In the genomic region with DNA sequence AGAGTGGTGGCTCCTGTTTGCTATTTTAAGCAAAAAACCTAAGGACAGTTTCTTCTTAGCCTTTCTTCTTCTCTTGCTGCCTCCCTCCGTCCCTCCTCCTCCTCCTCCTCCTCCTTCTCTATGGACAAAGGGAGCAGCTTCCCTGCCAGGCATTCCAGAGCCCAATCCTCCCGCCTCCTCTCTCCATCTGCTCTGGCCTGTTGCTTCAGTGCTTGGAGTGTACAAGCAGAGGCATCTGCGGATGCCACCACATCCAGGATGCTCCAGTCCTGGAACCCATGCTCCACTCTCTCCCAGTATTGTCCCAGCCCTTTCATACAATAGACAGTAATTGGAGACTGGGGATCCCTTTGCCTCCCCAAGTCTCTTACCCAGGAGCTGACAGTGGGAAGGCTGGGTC, we compare ENCODE assay signal across 8 mouse cellular contexts. TPM values are rescaled to one million over a fixed set of nuclear protein-coding genes. Genes with fewer than 3 reads are reported as not detected.
DNase-seq lines count a peak whose midpoint lies in the region; ATAC-seq and TF ChIP-seq lines count a peak whose summit lies in the region.

No protein-coding gene starts in this region.

- DNase-seq in brain, embryonic 14.5 days (ENCODE audit: low read depth) = peak; percentile 87
- DNase-seq in forebrain, postnatal 0 days = peak; percentile 63
- DNase-seq in hindbrain, embryonic 11.5 days (ENCODE audit: low spot score) = peak; percentile 69
- DNase-seq in adrenal gland, postnatal 10 days = no peak
- DNase-seq in thymus, postnatal 4 days = no peak

- TF ChIP-seq POLR2A in ES-Bruce4 (IDR thresholded peaks at IDR 0.05; ENCODE audit: insufficient read depth, low read length) = no peak
- no peak for TF ChIP-seq POLR2A in brain, embryonic 14.5 days (IDR thresholded peaks at IDR 0.05; ENCODE audit: borderline replicate concordance, extremely low read depth, insufficient read depth, insufficient read length, poor library complexity, severe bottlenecking)

- H3K9me3 ChIP-seq in ES-Bruce4 (replicated peaks; ENCODE audit: control insufficient read depth, insufficient read depth, low read length, poor library complexity, severe bottlenecking) = no peaks in the 10 kb centered on the region
- no peaks in the 10 kb centered on the region for H3K9me3 ChIP-seq in forebrain, postnatal 0 days (ENCODE audit: low read length)
- H3K9me3 ChIP-seq in hindbrain, embryonic 11.5 days (ENCODE audit: control insufficient read depth, low read length) = no peaks in the 10 kb centered on the region
- no peaks in the 10 kb centered on the region for H3K9me3 ChIP-seq in limb, embryonic 15.5 days
- H3K9me3 ChIP-seq in neural tube, embryonic 13.5 days = no peaks in the 10 kb centered on the region

- 2% methylated on average over 3 of the region's 3 CpGs for WGBS in forebrain, postnatal 0 days
- 0% methylated on average over 3 of the region's 3 CpGs for WGBS in hindbrain, embryonic 11.5 days
- 16% methylated on average over 3 of the region's 3 CpGs for WGBS in limb, embryonic 15.5 days
- 3% methylated on average over 3 of the region's 3 CpGs for WGBS in neural tube, embryonic 13.5 days

- no peak for TF ChIP-seq EP300 in ES-Bruce4 (IDR thresholded peaks at IDR 0.05; ENCODE audit: insufficient read depth, low read depth, low read length)

- peak; percentile 26 for ATAC-seq in forebrain, postnatal 0 days
- ATAC-seq in hindbrain, embryonic 11.5 days (ENCODE audit: low FRiP score) = peak; percentile 41
- ATAC-seq in limb, embryonic 15.5 days (ENCODE audit: insufficient number of reproducible peaks, low FRiP score, low TSS enrichment, low read depth) = no peak
- ATAC-seq in neural tube, embryonic 13.5 days (ENCODE audit: low read depth) = peak; percentile 21

- H3K4me1 ChIP-seq in ES-Bruce4 (ENCODE audit: control insufficient read depth, insufficient read depth, low read length) = no peaks in the 10 kb centered on the region
- peaks cover 14% of the 10 kb centered on the region for H3K4me1 ChIP-seq in forebrain, postnatal 0 days (ENCODE audit: insufficient read depth)
- peaks cover 13% of the 10 kb centered on the region for H3K4me1 ChIP-seq in hindbrain, embryonic 11.5 days (replicated peaks; ENCODE audit: control insufficient read depth, insufficient read depth, low read length)
- H3K4me1 ChIP-seq in limb, embryonic 15.5 days = peaks cover 15% of the 10 kb centered on the region
- H3K4me1 ChIP-seq in neural tube, embryonic 13.5 days (replicated peaks) = peaks cover 59% of the 10 kb centered on the region

- H3K4me3 ChIP-seq in ES-Bruce4 (ENCODE audit: low read depth, low read length) = peak overlapping the region; percentile 92
- peak overlapping the region; percentile 80 for H3K4me3 ChIP-seq in forebrain, postnatal 0 days (ENCODE audit: low read depth, low read length)
- H3K4me3 ChIP-seq in hindbrain, embryonic 11.5 days (ENCODE audit: low read depth, low read length) = peak overlapping the region; percentile 92
- peak overlapping the region; percentile 64 for H3K4me3 ChIP-seq in limb, embryonic 15.5 days
- H3K4me3 ChIP-seq in neural tube, embryonic 13.5 days = peak overlapping the region; percentile 82

- H3K27me3 ChIP-seq in ES-Bruce4 (ENCODE audit: control insufficient read depth, insufficient read depth, low read length, poor library complexity, severe bottlenecking) = no peaks in the 10 kb centered on the region
- no peaks in the 10 kb centered on the region for H3K27me3 ChIP-seq in forebrain, postnatal 0 days (ENCODE audit: insufficient read depth, low read length)
- no peaks in the 10 kb centered on the region for H3K27me3 ChIP-seq in hindbrain, embryonic 11.5 days (ENCODE audit: control insufficient read depth, insufficient read depth, low read length)
- peaks cover 5% of the 10 kb centered on the region; the same call in 1 of the 2 replicates for H3K27me3 ChIP-seq in limb, embryonic 15.5 days
- no peaks in the 10 kb centered on the region for H3K27me3 ChIP-seq in neural tube, embryonic 13.5 days

- H3K36me3 ChIP-seq in ES-Bruce4 (ENCODE audit: control insufficient read depth, insufficient read depth, low read length, poor library complexity, severe bottlenecking) = no peaks in the 10 kb centered on the region
- no peaks in the 10 kb centered on the region for H3K36me3 ChIP-seq in forebrain, postnatal 0 days (ENCODE audit: insufficient read depth)
- H3K36me3 ChIP-seq in hindbrain, embryonic 11.5 days (ENCODE audit: control insufficient read depth, insufficient read depth, low read length) = 0 out of 2 replicates have a peak, but pooled peaks cover 4% of the 10 kb centered on the region
- H3K36me3 ChIP-seq in limb, embryonic 15.5 days = no peaks in the 10 kb centered on the region
- H3K36me3 ChIP-seq in neural tube, embryonic 13.5 days = no peaks in the 10 kb centered on the region

- no peak overlapping the region for H3K27ac ChIP-seq in ES-Bruce4 (ENCODE audit: insufficient read depth, low read length)
- H3K27ac ChIP-seq in forebrain, postnatal 0 days (ENCODE audit: low read depth, low read length) = peak overlapping the region; percentile 91
- H3K27ac ChIP-seq in hindbrain, embryonic 11.5 days (ENCODE audit: low read depth, low read length) = peak overlapping the region; percentile 98
- H3K27ac ChIP-seq in limb, embryonic 15.5 days = no peak overlapping the region
- peak overlapping the region; percentile 96 for H3K27ac ChIP-seq in neural tube, embryonic 13.5 days (replicated peaks)

- peak overlapping the region; percentile 79 for H3K4me2 ChIP-seq in forebrain, postnatal 0 days (ENCODE audit: low read depth)
- peak overlapping the region; percentile 78 for H3K4me2 ChIP-seq in hindbrain, embryonic 11.5 days (replicated peaks; ENCODE audit: low read depth, low read length)
- H3K4me2 ChIP-seq in limb, embryonic 15.5 days = peak overlapping the region; percentile 94
- peak overlapping the region; percentile 77 for H3K4me2 ChIP-seq in neural tube, embryonic 13.5 days

- no peak for TF ChIP-seq CTCF in ES-Bruce4 (IDR thresholded peaks at IDR 0.05; ENCODE audit: low read depth, low read length)
- no peak for TF ChIP-seq CTCF in brain, embryonic 14.5 days (IDR thresholded peaks at IDR 0.05; ENCODE audit: borderline replicate concordance, extremely low read depth, insufficient read depth, insufficient read length)
- no peak for TF ChIP-seq CTCF in forebrain, postnatal 0 days (IDR thresholded peaks at IDR 0.05; ENCODE audit: low read depth)

- no peak overlapping the region for H3K9ac ChIP-seq in ES-Bruce4 (ENCODE audit: low read depth, poor library complexity, severe bottlenecking)
- peak overlapping the region; percentile 95 for H3K9ac ChIP-seq in forebrain, postnatal 0 days
- H3K9ac ChIP-seq in hindbrain, embryonic 11.5 days (ENCODE audit: low read depth, low read length) = peak overlapping the region; percentile 99
- no peak overlapping the region for H3K9ac ChIP-seq in limb, embryonic 15.5 days
- peak overlapping the region; percentile 96 for H3K9ac ChIP-seq in neural tube, embryonic 13.5 days

RNA-seq across cellular contexts. Expression of a gene that starts 1.1 kb away (rescaled TPM):
- polyA plus RNA-seq in ES-Bruce4 (2011; ENCODE audit: insufficient read depth, insufficient read length, low read depth, missing spikeins) = 4.0 and 5.1 TPM in 2 replicates
- polyA plus RNA-seq in brain, embryonic 14.5 days (2012; rRNA removed) = 23.5 and 50.1 TPM in 2 replicates
- 43.2 and 48.8 TPM in 2 replicates for total RNA-seq in forebrain, postnatal 0 days (2014; rRNA removed)
- polyA plus RNA-seq in forebrain, postnatal 0 days (2015; fragmentation: Nextera tagmentation; extraction: Ambion mirVana) = 20.6 and 21.2 TPM in 2 replicates
- polyA plus RNA-seq in hindbrain, embryonic 11.5 days (2014; fragmentation: Nextera tagmentation; extraction: Ambion mirVana) = 55.4 and 66.1 TPM in 2 replicates
- 7.7 and 8.0 TPM in 2 replicates for polyA plus RNA-seq in limb, embryonic 15.5 days (2015; fragmentation: Nextera tagmentation; extraction: Ambion mirVana)
- 34.2 and 35.5 TPM in 2 replicates for polyA plus RNA-seq in neural tube, embryonic 13.5 days (2015; fragmentation: Nextera tagmentation; extraction: Ambion mirVana)
- total RNA-seq in adrenal gland, postnatal 10 days (2021) = 10 to 100 TPM; 22.5 to 24.4 TPM

RNA-seq across cellular contexts. Expression of a gene that starts 39.5 kb away (rescaled TPM):
- 0.20 TPM in 1 of 2 replicates, not detected in the other for polyA plus RNA-seq in ES-Bruce4 (2011; ENCODE audit: insufficient read depth, insufficient read length, low read depth, missing spikeins)
- 1.9 and 2.8 TPM in 2 replicates for polyA plus RNA-seq in brain, embryonic 14.5 days (2012; rRNA removed)
- 3.2 and 3.5 TPM in 2 replicates for total RNA-seq in forebrain, postnatal 0 days (2014; rRNA removed)
- polyA plus RNA-seq in forebrain, postnatal 0 days (2015; fragmentation: Nextera tagmentation; extraction: Ambion mirVana) = 0.63 and 1.1 TPM in 2 replicates
- 0.60 and 1.0 TPM in 2 replicates for polyA plus RNA-seq in hindbrain, embryonic 11.5 days (2014; fragmentation: Nextera tagmentation; extraction: Ambion mirVana)
- polyA plus RNA-seq in limb, embryonic 15.5 days (2015; fragmentation: Nextera tagmentation; extraction: Ambion mirVana) = 0.47 and 0.54 TPM in 2 replicates
- polyA plus RNA-seq in neural tube, embryonic 13.5 days (2015; fragmentation: Nextera tagmentation; extraction: Ambion mirVana) = 0.54 and 0.89 TPM in 2 replicates
- 10 to 100 TPM; 15.1 to 16.1 TPM for total RNA-seq in adrenal gland, postnatal 10 days (2021)

RNA-seq across cellular contexts. Expression of a gene that starts 45.4 kb away (rescaled TPM):
- 10.2 and 17.2 TPM in 2 replicates for polyA plus RNA-seq in ES-Bruce4 (2011; ENCODE audit: insufficient read depth, insufficient read length, low read depth, missing spikeins)
- 5.0 and 6.4 TPM in 2 replicates for polyA plus RNA-seq in brain, embryonic 14.5 days (2012; rRNA removed)
- total RNA-seq in forebrain, postnatal 0 days (2014; rRNA removed) = 4.3 and 4.4 TPM in 2 replicates
- 2.9 and 3.2 TPM in 2 replicates for polyA plus RNA-seq in forebrain, postnatal 0 days (2015; fragmentation: Nextera tagmentation; extraction: Ambion mirVana)
- polyA plus RNA-seq in hindbrain, embryonic 11.5 days (2014; fragmentation: Nextera tagmentation; extraction: Ambion mirVana) = 22.1 and 26.3 TPM in 2 replicates
- 24.0 and 25.5 TPM in 2 replicates for polyA plus RNA-seq in limb, embryonic 15.5 days (2015; fragmentation: Nextera tagmentation; extraction: Ambion mirVana)
- polyA plus RNA-seq in neural tube, embryonic 13.5 days (2015; fragmentation: Nextera tagmentation; extraction: Ambion mirVana) = 7.9 and 8.0 TPM in 2 replicates
- total RNA-seq in adrenal gland, postnatal 10 days (2021) = 10 to 100 TPM; 11.9 to 14.8 TPM

Comparison
In these comparisons a context has a peak if more than half of its experiments do, and no peak if none do; other contexts are left out.
1. H3K27ac ChIP-seq: peak in forebrain, postnatal 0 days (single experiment), hindbrain, embryonic 11.5 days (single experiment) and neural tube, embryonic 13.5 days (single experiment); none in ES-Bruce4 (single experiment) and limb, embryonic 15.5 days (single experiment).
2. H3K9ac ChIP-seq: peak in forebrain, postnatal 0 days (single experiment), hindbrain, embryonic 11.5 days (single experiment) and neural tube, embryonic 13.5 days (single experiment); none in ES-Bruce4 (single experiment) and limb, embryonic 15.5 days (single experiment).
3. DNase-seq: peak in brain, embryonic 14.5 days (single experiment), forebrain, postnatal 0 days (single experiment) and hindbrain, embryonic 11.5 days (single experiment); none in adrenal gland, postnatal 10 days (single experiment) and thymus, postnatal 4 days (single experiment).
4. Peak in every context shown above with its lines, with median percentiles within 50 percentile points of each other: H3K4me3 ChIP-seq and H3K4me2 ChIP-seq.